Comparison of ENCODE assay signal across 8 mouse cellular contexts in the genomic region with DNA sequence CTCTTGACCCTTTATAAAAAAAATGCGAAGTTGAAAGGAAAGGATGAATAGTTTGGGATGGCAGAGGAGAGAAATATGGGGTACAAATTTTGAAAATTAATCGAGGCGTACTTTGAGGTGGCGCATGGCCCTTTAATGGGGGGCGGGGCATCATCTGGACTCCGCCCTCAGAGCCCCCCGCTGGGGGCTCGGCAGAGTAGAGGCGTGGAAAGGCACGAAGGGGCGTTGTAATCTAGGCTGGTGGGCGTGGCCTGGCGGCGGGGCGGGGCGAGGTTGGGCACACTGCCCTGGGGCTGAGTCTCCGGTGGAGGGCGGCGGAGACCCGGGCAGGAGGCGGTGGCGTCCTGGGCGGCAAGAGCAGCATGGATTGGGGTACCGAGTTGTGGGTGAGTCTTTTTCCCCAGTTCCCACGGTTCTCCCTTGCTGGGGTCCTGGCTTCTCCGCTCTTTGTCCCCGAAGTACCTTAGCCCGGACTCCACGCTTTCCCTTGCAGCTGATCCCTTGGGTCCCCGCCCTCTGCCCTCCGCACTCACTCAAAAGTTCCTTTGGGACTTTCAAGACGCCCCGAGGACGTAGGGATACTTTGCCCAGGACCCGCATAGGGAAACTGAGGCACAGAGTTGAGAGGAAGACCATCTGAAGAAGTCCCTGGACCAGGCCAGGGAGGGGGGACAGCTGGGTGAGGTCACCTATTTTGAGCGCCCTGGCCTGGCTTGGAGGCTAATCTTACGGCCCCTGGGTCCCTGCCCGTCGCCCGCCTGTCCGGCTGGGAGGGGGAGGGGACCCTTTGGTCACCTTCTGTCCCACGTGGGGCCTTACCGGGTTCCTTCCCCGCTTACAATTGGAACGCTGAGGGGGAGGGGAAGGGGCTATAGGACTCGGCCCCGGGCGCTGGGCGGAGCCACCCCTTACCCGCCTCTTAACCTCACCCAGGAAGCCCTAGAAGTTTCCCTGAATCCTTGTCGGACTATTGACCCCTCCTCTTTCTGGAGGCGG. TPM values are rescaled to one million over a fixed set of nuclear protein-coding genes. Genes with fewer than 3 reads are reported as not detected.
DNase-seq lines count a peak whose midpoint lies in the region; ATAC-seq lines count a peak whose summit lies in the region.

Gene Trip10, plus strand, starts transcription at position 270 of the 996 bp plus-strand sequence.

- H3K4me2 ChIP-seq in intestine, embryonic 16.5 days (ENCODE audit: low read depth, low read length) = peak within 1 kb of the TSS; percentile 94

- DNase-seq in adrenal gland, adult 8-10 months = peak; percentile 94
- DNase-seq in embryo, embryonic 9.5 days (ENCODE audit: extremely low spot score) = peak; percentile 99
- no peak for DNase-seq in gonadal fat pad, adult 2 months (ENCODE audit: low read depth)
- peak; percentile 77 to 81 for DNase-seq in left cerebral cortex, postnatal 25 days (ENCODE audit: low spot score in 2 of 2)
- peak; percentile 94 for DNase-seq in mesoderm, embryonic 11.5 days (ENCODE audit: low read depth, low spot score)
- peak; percentile 81 for DNase-seq in right cerebral cortex, postnatal 25 days
- DNase-seq in urinary bladder, postnatal 36 days (ENCODE audit: low spot score in 2 of 2) = peak; percentile 98 to 99

- peaks cover 21% of the 10 kb centered on the region for H3K4me1 ChIP-seq in intestine, embryonic 16.5 days (ENCODE audit: control insufficient read depth, insufficient read depth, low read length)

- intact Hi-C loops in left cerebral cortex, postnatal 25 days (cut with DNase I) = no loop called here

- H3K4me3 ChIP-seq in intestine, embryonic 16.5 days (ENCODE audit: low read length) = peak within 1 kb of the TSS; percentile 88

- H3K36me3 ChIP-seq in intestine, embryonic 16.5 days (ENCODE audit: control insufficient read depth, insufficient read depth, low read length) = peaks cover 6% of the 10 kb centered on the region

- H3K9me3 ChIP-seq in intestine, embryonic 16.5 days (ENCODE audit: control insufficient read depth, low read length) = no peaks in the 10 kb centered on the region

- H3K27ac ChIP-seq in intestine, embryonic 16.5 days (ENCODE audit: low read length) = peak within 1 kb of the TSS; percentile 90

- under 1% methylated on average over 50 of the region's 52 CpGs for WGBS in intestine, embryonic 16.5 days

- peak; percentile 40 for ATAC-seq in intestine, embryonic 16.5 days

- peak within 1 kb of the TSS; percentile 81 for H3K9ac ChIP-seq in intestine, embryonic 16.5 days (ENCODE audit: low read depth, low read length)

- no peaks in the 10 kb centered on the region for H3K27me3 ChIP-seq in intestine, embryonic 16.5 days (replicated peaks; ENCODE audit: control insufficient read depth, insufficient read depth, low read length)

RNA-seq across cellular contexts. Expression of gene Trip10, which starts in this region (rescaled TPM):
- total RNA-seq in adrenal gland, adult 8-10 months (2022) = 10 to 100 TPM; 57.1 to 89.6 (median 72.8) TPM
- 27.5 and 33.1 TPM in 2 replicates for polyA plus RNA-seq in gonadal fat pad, adult 2 months (2012; rRNA removed)
- polyA plus RNA-seq in intestine, embryonic 16.5 days (2015; fragmentation: Nextera tagmentation; extraction: Ambion mirVana) = 46.9 and 47.4 TPM in 2 replicates
- 1 to 10 TPM; 6.5 to 7.3 TPM for total RNA-seq in left cerebral cortex, postnatal 25 days (2021)

Comparison
In these comparisons a context has a peak if more than half of its experiments do, and no peak if none do; other contexts are left out.
1. RNA of gene Trip10 (total RNA-seq): 57.1 to 89.6 TPM in adrenal gland, adult 8-10 months; 6.5 to 7.3 TPM in left cerebral cortex, postnatal 25 days; every median in the first group is over 4 times any median in the second.